In genomic region chr16:14163731-14164130, GRCm38 (mm10) we compare ENCODE assay signal across 8 mouse cellular contexts. TPM values are rescaled to one million over a fixed set of nuclear protein-coding genes. Genes with fewer than 3 reads are reported as not detected.
DNase-seq lines count a peak whose midpoint lies in the region; ATAC-seq lines count a peak whose summit lies in the region.

No protein-coding gene starts in this region.

- peak overlapping the region; percentile 71 for H3K9ac ChIP-seq in kidney, embryonic 15.5 days
- peak overlapping the region; percentile 82 for H3K9ac ChIP-seq in hindbrain, embryonic 13.5 days
- peak overlapping the region; percentile 44; the same call in 1 of the 2 replicates for H3K9ac ChIP-seq in midbrain, embryonic 15.5 days

- H3K4me3 ChIP-seq in kidney, embryonic 15.5 days (replicated peaks): peak overlapping the region; percentile 69
- peak overlapping the region; percentile 78 for H3K4me3 ChIP-seq in brown adipose tissue, adult 24 weeks (ENCODE audit: insufficient read depth, low read depth, low read length)
- H3K4me3 ChIP-seq in hindbrain, embryonic 13.5 days: peak overlapping the region; percentile 65
- peak overlapping the region; percentile 63 for H3K4me3 ChIP-seq in midbrain, embryonic 15.5 days

- H3K9me3 ChIP-seq in kidney, embryonic 15.5 days (replicated peaks): no peaks in the 10 kb centered on the region
- H3K9me3 ChIP-seq in hindbrain, embryonic 13.5 days: no peaks in the 10 kb centered on the region
- H3K9me3 ChIP-seq in midbrain, embryonic 15.5 days: no peaks in the 10 kb centered on the region

- H3K27me3 ChIP-seq in kidney, embryonic 15.5 days: no peaks in the 10 kb centered on the region
- no peaks in the 10 kb centered on the region for H3K27me3 ChIP-seq in hindbrain, embryonic 13.5 days
- H3K27me3 ChIP-seq in midbrain, embryonic 15.5 days (replicated peaks): no peaks in the 10 kb centered on the region

- peak overlapping the region; percentile 66 for H3K4me2 ChIP-seq in kidney, embryonic 15.5 days
- H3K4me2 ChIP-seq in hindbrain, embryonic 13.5 days: peak overlapping the region; percentile 69
- peak overlapping the region; percentile 70 for H3K4me2 ChIP-seq in midbrain, embryonic 15.5 days

- H3K4me1 ChIP-seq in kidney, embryonic 15.5 days: peaks cover 30% of the 10 kb centered on the region
- no peaks in the 10 kb centered on the region for H3K4me1 ChIP-seq in brown adipose tissue, adult 24 weeks (ENCODE audit: control insufficient read depth, insufficient read depth, insufficient read length, low read length)
- H3K4me1 ChIP-seq in hindbrain, embryonic 13.5 days (replicated peaks): peaks cover 16% of the 10 kb centered on the region
- H3K4me1 ChIP-seq in midbrain, embryonic 15.5 days: peaks cover 14% of the 10 kb centered on the region

- no peak for ATAC-seq in kidney, embryonic 15.5 days (replicated peaks; ENCODE audit: low FRiP score)
- ATAC-seq in hindbrain, embryonic 13.5 days (ENCODE audit: low FRiP score): no peak
- no peak for ATAC-seq in midbrain, embryonic 15.5 days (replicated peaks)

- H3K27ac ChIP-seq in kidney, embryonic 15.5 days: peak overlapping the region; percentile 95; the same call in 1 of the 2 replicates
- peak overlapping the region; percentile 29 for H3K27ac ChIP-seq in brown adipose tissue, adult 24 weeks (replicated peaks; ENCODE audit: low read depth, low read length)
- H3K27ac ChIP-seq in hindbrain, embryonic 13.5 days: no peak overlapping the region
- no peak overlapping the region for H3K27ac ChIP-seq in midbrain, embryonic 15.5 days

- peaks cover 18% of the 10 kb centered on the region for H3K36me3 ChIP-seq in kidney, embryonic 15.5 days
- H3K36me3 ChIP-seq in hindbrain, embryonic 13.5 days: 0 out of 2 replicates have a peak, but pooled peaks cover 2% of the 10 kb centered on the region
- no peaks in the 10 kb centered on the region for H3K36me3 ChIP-seq in midbrain, embryonic 15.5 days (replicated peaks)

- 2% methylated on average over 10 of the region's 10 CpGs for WGBS in kidney, embryonic 15.5 days
- WGBS in hindbrain, embryonic 13.5 days: 3% methylated on average over 10 of the region's 10 CpGs
- 2% methylated on average over 10 of the region's 10 CpGs for WGBS in midbrain, embryonic 15.5 days

- DNase-seq in kidney, adult 9 months: no peak
- no peak for DNase-seq in left cerebral cortex, adult 11 months (ENCODE audit: low spot score)
- DNase-seq in left cerebral cortex, adult 9 months (ENCODE audit: low spot score in 2 of 2): no peak
- no peak for DNase-seq in ovary, postnatal 10 days (ENCODE audit: low spot score)

RNA-seq across cellular contexts. Expression of gene Marf1, which starts 0.6 kb away (rescaled TPM):
- 16.8 and 18.7 TPM in 2 replicates for polyA plus RNA-seq in kidney, embryonic 15.5 days (2015; fragmentation: Nextera tagmentation; extraction: Ambion mirVana)
- 12.3 and 14.0 TPM in 2 replicates for polyA plus RNA-seq in brown adipose tissue, adult 24 weeks (2012; ENCODE audit: insufficient read depth, insufficient read length, missing spikeins)
- 17.4 and 17.9 TPM in 2 replicates for polyA plus RNA-seq in hindbrain, embryonic 13.5 days (2015; fragmentation: Nextera tagmentation; extraction: Ambion mirVana)
- polyA plus RNA-seq in midbrain, embryonic 15.5 days (2015; fragmentation: Nextera tagmentation; extraction: Ambion mirVana): 16.2 and 16.3 TPM in 2 replicates

RNA-seq across cellular contexts. Expression of gene Nde1, which starts 0.7 kb away (rescaled TPM):
- polyA plus RNA-seq in kidney, embryonic 15.5 days (2015; fragmentation: Nextera tagmentation; extraction: Ambion mirVana): 123 and 126 TPM in 2 replicates
- 14.3 and 16.5 TPM in 2 replicates for polyA plus RNA-seq in brown adipose tissue, adult 24 weeks (2012; ENCODE audit: insufficient read depth, insufficient read length, missing spikeins)
- 35.6 and 39.3 TPM in 2 replicates for polyA plus RNA-seq in hindbrain, embryonic 13.5 days (2015; fragmentation: Nextera tagmentation; extraction: Ambion mirVana)
- polyA plus RNA-seq in midbrain, embryonic 15.5 days (2015; fragmentation: Nextera tagmentation; extraction: Ambion mirVana): 23.7 and 27.5 TPM in 2 replicates

Comparison
In these comparisons a context has a peak if more than half of its experiments do, and no peak if none do; other contexts are left out.
1. H3K27ac ChIP-seq: peak in kidney, embryonic 15.5 days (single experiment) and brown adipose tissue, adult 24 weeks (single experiment); none in hindbrain, embryonic 13.5 days (single experiment) and midbrain, embryonic 15.5 days (single experiment).
2. Peak in every context shown above with its lines, with median percentiles within 50 percentile points of each other: H3K4me2 ChIP-seq, H3K4me3 ChIP-seq and H3K9ac ChIP-seq.